Mouse (Mus musculus): ENCODE measurements at regions not wholly inside any gene's neighbourhood (a gene's known extent, or its start where the extent isn't known, plus 50 kb on each side); places are given as distances from the start of the nearest gene placed in this dataset.
A peak's percentile ranks its signal among the peaks of the same experiment; 100 is the strongest.

- Histone ChIP-seq H3ac (ENCODE audit: control insufficient read depth, insufficient read length, low read depth) (no peak overlapping the region), H3K36me3 (ENCODE audit: control insufficient read depth, insufficient read depth) (no peaks in the 10 kb centered on the region)
- TF ChIP-seq CTCF (IDR thresholded peaks at IDR 0.05; ENCODE audit: control insufficient read depth, insufficient read depth, insufficient read length): no peak
- no peak for TF ChIP-seq CEBPB (IDR thresholded peaks at IDR 0.05; ENCODE audit: low read depth)
- TF ChIP-seq MAX (IDR thresholded peaks at IDR 0.05): no peak
- TF ChIP-seq USF1 (IDR thresholded peaks at IDR 0.05; ENCODE audit: low read depth): no peak
- no peak for TF ChIP-seq MYOG (IDR thresholded peaks at IDR 0.05; ENCODE audit: control insufficient read depth, extremely low read depth, insufficient read length)
- TF ChIP-seq MYOD1 (IDR thresholded peaks at IDR 0.05; ENCODE audit: control insufficient read depth, insufficient read length, low read depth): no peak
- no peak for TF ChIP-seq FOSL1 (IDR thresholded peaks at IDR 0.05; ENCODE audit: insufficient read depth, low read length, poor library complexity, severe bottlenecking)
Measured at GRCm38 (mm10) chr5:91813547-91814416, 149.1 kb downstream of the Rchy1 start.

GRCm38 (mm10) chr5:91807070-91808065, 155.5 kb downstream of the Rchy1 start:
- no peaks in the 10 kb centered on the region for H3K79me3 ChIP-seq (ENCODE audit: low read depth)
- H3K4me3 ChIP-seq (ENCODE audit: insufficient read depth, poor library complexity, severe bottlenecking): no peak overlapping the region
- no peak overlapping the region for H3ac ChIP-seq (ENCODE audit: control insufficient read depth, insufficient read length, low read depth)
- H3K27me3 ChIP-seq (ENCODE audit: control insufficient read depth, insufficient read depth, insufficient read length): no peaks in the 10 kb centered on the region
- peak; percentile 86 for TF ChIP-seq MYOD1 (IDR thresholded peaks at IDR 0.05; ENCODE audit: control insufficient read depth, insufficient read length, low read depth)
- no peak for TF ChIP-seq USF1 (IDR thresholded peaks at IDR 0.05; ENCODE audit: low read depth)
- TF ChIP-seq MAX (IDR thresholded peaks at IDR 0.05): no peak
- no peaks in the 10 kb centered on the region for H3K79me2 ChIP-seq (ENCODE audit: control insufficient read depth, insufficient read depth)
- H3K36me3 ChIP-seq (ENCODE audit: control insufficient read depth, insufficient read depth): no peaks in the 10 kb centered on the region

More at GRCm38 (mm10) chr5:91813547-91814416, 149.1 kb downstream of the Rchy1 start:
- Histone ChIP-seq H3K4me3 (ENCODE audit: insufficient read depth, poor library complexity, severe bottlenecking) (no peak overlapping the region), H3K27me3 (ENCODE audit: control insufficient read depth, insufficient read depth, insufficient read length) (no peaks in the 10 kb centered on the region), H3K79me3 (ENCODE audit: low read depth) (no peaks in the 10 kb centered on the region), H3K79me2 (ENCODE audit: control insufficient read depth, insufficient read depth) (no peaks in the 10 kb centered on the region)

GRCm38 (mm10) chr5:91801297-91801980, 161.4 kb downstream of the Rchy1 start:
- no peaks in the 10 kb centered on the region for H3K36me3 ChIP-seq (ENCODE audit: control insufficient read depth, insufficient read depth)
- no peaks in the 10 kb centered on the region for H3K27me3 ChIP-seq (ENCODE audit: control insufficient read depth, insufficient read depth, insufficient read length)
- no peak for TF ChIP-seq MYOD1 (IDR thresholded peaks at IDR 0.05; ENCODE audit: control insufficient read depth, insufficient read length, low read depth)
- TF ChIP-seq CTCF (IDR thresholded peaks at IDR 0.05; ENCODE audit: control insufficient read depth, insufficient read depth, insufficient read length): no peak
- TF ChIP-seq USF1 (IDR thresholded peaks at IDR 0.05; ENCODE audit: low read depth): no peak
- TF ChIP-seq MAX (IDR thresholded peaks at IDR 0.05): no peak
- TF ChIP-seq FOSL1 (IDR thresholded peaks at IDR 0.05; ENCODE audit: insufficient read depth, low read length, poor library complexity, severe bottlenecking): no peak
- H3K4me3 ChIP-seq (ENCODE audit: insufficient read depth, poor library complexity, severe bottlenecking): no peak overlapping the region
- H3K79me2 ChIP-seq (ENCODE audit: control insufficient read depth, insufficient read depth): no peaks in the 10 kb centered on the region
- no peak overlapping the region for H3ac ChIP-seq (ENCODE audit: control insufficient read depth, insufficient read length, low read depth)
- H3K79me3 ChIP-seq (ENCODE audit: low read depth): no peaks in the 10 kb centered on the region

- no peaks in the 10 kb centered on the region for H3K36me3 ChIP-seq (ENCODE audit: control insufficient read depth, insufficient read depth)
- H3K27me3 ChIP-seq (ENCODE audit: control insufficient read depth, insufficient read depth, insufficient read length): no peaks in the 10 kb centered on the region
Measured at GRCm38 (mm10) chr5:91797362-91797761, 165.5 kb downstream of the Rchy1 start.

GRCm38 (mm10) chr5:91792732-91793131, 170.1 kb downstream of the Rchy1 start:
- TF ChIP-seq MYOD1 (IDR thresholded peaks at IDR 0.05; ENCODE audit: control insufficient read depth, insufficient read length, low read depth): no peak
- no peak for TF ChIP-seq MYOG (IDR thresholded peaks at IDR 0.05; ENCODE audit: control insufficient read depth, extremely low read depth, insufficient read length)
- TF ChIP-seq USF1 (IDR thresholded peaks at IDR 0.05; ENCODE audit: low read depth): no peak
- no peak for TF ChIP-seq FOSL1 (IDR thresholded peaks at IDR 0.05; ENCODE audit: insufficient read depth, low read length, poor library complexity, severe bottlenecking)
- TF ChIP-seq CEBPB (IDR thresholded peaks at IDR 0.05; ENCODE audit: low read depth): no peak
- TF ChIP-seq CTCF (IDR thresholded peaks at IDR 0.05; ENCODE audit: control insufficient read depth, insufficient read depth, insufficient read length): no peak
- no peaks in the 10 kb centered on the region for H3K79me3 ChIP-seq (ENCODE audit: low read depth)
- no peak overlapping the region for H3K4me3 ChIP-seq (ENCODE audit: insufficient read depth, poor library complexity, severe bottlenecking)
- H3K79me2 ChIP-seq (ENCODE audit: control insufficient read depth, insufficient read depth): no peaks in the 10 kb centered on the region
- no peak overlapping the region for H3ac ChIP-seq (ENCODE audit: control insufficient read depth, insufficient read length, low read depth)
- no peaks in the 10 kb centered on the region for H3K36me3 ChIP-seq (ENCODE audit: control insufficient read depth, insufficient read depth)
- H3K27me3 ChIP-seq (ENCODE audit: control insufficient read depth, insufficient read depth, insufficient read length): no peaks in the 10 kb centered on the region

More at GRCm38 (mm10) chr5:91797362-91797761, 165.5 kb downstream of the Rchy1 start:
- Histone ChIP-seq H3K4me3 (ENCODE audit: insufficient read depth, poor library complexity, severe bottlenecking) (no peak overlapping the region), H3K79me2 (ENCODE audit: control insufficient read depth, insufficient read depth) (no peaks in the 10 kb centered on the region), H3K79me3 (ENCODE audit: low read depth) (no peaks in the 10 kb centered on the region), H3ac (ENCODE audit: control insufficient read depth, insufficient read length, low read depth) (no peak overlapping the region)
- no peak for TF ChIP-seq MYOD1 (IDR thresholded peaks at IDR 0.05; ENCODE audit: control insufficient read depth, insufficient read length, low read depth)
- no peak for TF ChIP-seq MYOG (IDR thresholded peaks at IDR 0.05; ENCODE audit: control insufficient read depth, extremely low read depth, insufficient read length)

Measured in C2C12 (cell line).